Mouse (Mus musculus): Measurements from ENCODE around the gene Pithd1. TPM values are rescaled to one million over a fixed set of nuclear protein-coding genes. Genes with fewer than 3 reads are reported as not detected.
A peak's percentile ranks its signal among the peaks of the same experiment; 100 is the strongest.

Gene Pithd1
- polyA plus RNA-seq (2014; fragmentation: Nextera tagmentation; extraction: Ambion mirVana) = 54.6 and 61.5 TPM in 2 replicates

DNA sequence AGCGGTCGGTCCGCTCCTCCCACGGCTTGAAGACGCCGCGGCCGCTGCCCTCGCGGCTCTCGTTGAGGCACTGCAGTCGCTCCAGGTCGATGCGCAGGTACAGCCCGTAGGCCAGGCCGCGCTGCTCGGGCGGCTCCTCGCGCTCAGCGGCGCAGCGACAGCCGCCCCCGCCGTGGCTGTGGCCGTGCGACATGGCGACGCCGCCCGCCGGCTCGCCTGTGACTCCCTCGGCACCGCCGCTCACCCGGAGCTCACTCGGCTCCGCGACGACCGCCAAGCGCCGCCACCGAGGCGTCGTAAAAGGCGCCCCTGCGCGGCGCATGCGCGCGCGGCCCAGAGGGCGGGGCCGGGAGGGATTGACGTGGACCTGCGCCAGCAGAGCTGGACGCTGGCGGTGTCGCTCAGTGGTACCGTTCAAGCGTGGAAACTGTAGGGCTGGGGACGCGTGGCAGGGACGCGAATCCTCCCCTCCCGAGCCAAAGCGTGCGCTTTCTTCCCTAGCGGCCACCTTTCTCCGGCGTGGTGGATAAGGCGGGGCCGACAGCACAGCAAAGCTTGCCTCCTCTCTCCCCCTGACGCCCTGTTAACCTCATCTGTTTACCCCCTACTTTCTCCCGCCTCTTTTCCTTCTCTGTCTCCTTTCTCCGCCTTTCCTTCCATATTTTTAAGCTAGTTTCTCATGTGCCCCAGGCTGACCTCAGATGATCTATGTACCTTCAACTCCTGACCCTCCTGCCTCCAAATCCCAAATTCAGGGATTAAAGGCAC, at the start of gene Pithd1:
TSS of gene Pithd1 (minus strand) at position 322 of the 768 bp plus-strand sequence.
- Histone ChIP-seq H3K27ac (ENCODE audit: low read depth) (peak within 1 kb of the TSS; percentile 83), H3K4me1 (ENCODE audit: insufficient read depth) (0 out of 2 replicates have a peak, but pooled peaks cover 3% of the 10 kb centered on the region), H3K9ac (peak within 1 kb of the TSS; percentile 95), H3K4me3 (ENCODE audit: low read depth, low read length) (peak within 1 kb of the TSS; percentile 95), H3K27me3 (ENCODE audit: insufficient read depth, low read length) (no peaks in the 10 kb centered on the region), H3K4me2 (peak within 1 kb of the TSS; percentile 81), H3K9me3 (ENCODE audit: low read depth, low read length) (no peaks in the 10 kb centered on the region), H3K36me3 (ENCODE audit: insufficient read depth) (peaks cover 29% of the 10 kb centered on the region)
- DNase-seq (peak; percentile 97), ATAC-seq (ENCODE audit: insufficient read depth) (peak; percentile 92)
- no peak for TF ChIP-seq CTCF (IDR thresholded peaks at IDR 0.05; ENCODE audit: low read depth)
- WGBS = 0% methylated on average over 54 of the region's 81 CpGs

DNA sequence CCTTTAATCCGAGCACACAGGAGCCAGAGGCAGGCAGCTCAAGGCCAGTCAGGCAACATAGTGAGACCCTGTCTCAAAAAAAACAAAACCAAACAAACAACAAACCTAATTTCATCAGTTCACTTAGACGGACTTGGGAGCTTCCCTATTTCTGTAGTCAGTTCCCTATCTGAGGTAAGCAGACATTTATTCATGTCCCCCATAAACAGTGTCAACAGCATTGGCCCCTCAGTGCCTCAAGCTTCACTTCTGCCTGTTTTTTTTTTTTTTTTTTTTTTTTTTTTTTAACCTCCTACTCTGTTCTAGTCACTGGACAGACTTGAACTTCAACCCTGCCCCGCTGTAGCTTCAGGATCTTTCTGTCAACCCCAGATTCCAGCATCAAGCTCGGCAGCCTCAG, 48.0 kb upstream of the Pithd1 start:
- Histone ChIP-seq H3K27ac (ENCODE audit: low read depth) (no peak overlapping the region; the same call in 1 of the 2 replicates), H3K4me3 (ENCODE audit: low read depth, low read length) (no peak overlapping the region), H3K36me3 (ENCODE audit: insufficient read depth) (no peaks in the 10 kb centered on the region), H3K4me2 (no peak overlapping the region), H3K9ac (no peak overlapping the region), H3K9me3 (ENCODE audit: low read depth, low read length) (no peaks in the 10 kb centered on the region), H3K27me3 (ENCODE audit: insufficient read depth, low read length) (no peaks in the 10 kb centered on the region), H3K4me1 (ENCODE audit: insufficient read depth) (no peaks in the 10 kb centered on the region)
- ATAC-seq (ENCODE audit: insufficient read depth) (no peak), DNase-seq (no peak)
- TF ChIP-seq CTCF (IDR thresholded peaks at IDR 0.05; ENCODE audit: low read depth) = no peak
- WGBS = 62% methylated on average over 4 of the region's 4 CpGs

DNA sequence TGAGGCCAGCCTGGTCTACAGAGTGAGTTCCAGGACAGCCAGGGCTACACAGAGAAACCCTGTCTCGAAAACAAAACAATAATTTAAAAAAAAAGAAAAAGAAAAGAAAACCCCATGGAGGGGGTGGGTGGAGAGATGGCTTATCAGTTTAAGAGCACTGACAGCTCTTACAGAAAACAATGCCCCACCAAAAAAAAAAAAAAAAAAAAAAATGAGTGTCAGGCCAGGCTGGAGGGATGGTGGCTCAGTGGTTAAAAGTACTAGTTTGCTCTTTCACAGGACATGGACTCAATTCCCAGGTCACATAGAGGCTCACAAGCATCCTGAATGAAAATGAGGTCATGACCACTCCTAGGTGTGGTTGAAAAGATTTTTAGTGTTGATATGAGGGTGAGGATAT, 46.2 kb upstream of the Pithd1 start:
- no peak for DNase-seq
- no peaks in the 10 kb centered on the region for H3K4me1 ChIP-seq (ENCODE audit: insufficient read depth)
- no peak overlapping the region for H3K4me2 ChIP-seq
- no peak overlapping the region for H3K27ac ChIP-seq (ENCODE audit: low read depth)
- H3K9ac ChIP-seq = no peak overlapping the region
- no peak overlapping the region for H3K4me3 ChIP-seq (ENCODE audit: low read depth, low read length)
- no peaks in the 10 kb centered on the region for H3K9me3 ChIP-seq (ENCODE audit: low read depth, low read length)
- H3K27me3 ChIP-seq (ENCODE audit: insufficient read depth, low read length) = no peaks in the 10 kb centered on the region
- TF ChIP-seq CTCF (IDR thresholded peaks at IDR 0.05; ENCODE audit: low read depth) = no peak
- WGBS = 71% methylated on average over 1 of the region's 1 CpGs
- no peaks in the 10 kb centered on the region for H3K36me3 ChIP-seq (ENCODE audit: insufficient read depth)
- ATAC-seq (ENCODE audit: insufficient read depth) = no peak

DNA sequence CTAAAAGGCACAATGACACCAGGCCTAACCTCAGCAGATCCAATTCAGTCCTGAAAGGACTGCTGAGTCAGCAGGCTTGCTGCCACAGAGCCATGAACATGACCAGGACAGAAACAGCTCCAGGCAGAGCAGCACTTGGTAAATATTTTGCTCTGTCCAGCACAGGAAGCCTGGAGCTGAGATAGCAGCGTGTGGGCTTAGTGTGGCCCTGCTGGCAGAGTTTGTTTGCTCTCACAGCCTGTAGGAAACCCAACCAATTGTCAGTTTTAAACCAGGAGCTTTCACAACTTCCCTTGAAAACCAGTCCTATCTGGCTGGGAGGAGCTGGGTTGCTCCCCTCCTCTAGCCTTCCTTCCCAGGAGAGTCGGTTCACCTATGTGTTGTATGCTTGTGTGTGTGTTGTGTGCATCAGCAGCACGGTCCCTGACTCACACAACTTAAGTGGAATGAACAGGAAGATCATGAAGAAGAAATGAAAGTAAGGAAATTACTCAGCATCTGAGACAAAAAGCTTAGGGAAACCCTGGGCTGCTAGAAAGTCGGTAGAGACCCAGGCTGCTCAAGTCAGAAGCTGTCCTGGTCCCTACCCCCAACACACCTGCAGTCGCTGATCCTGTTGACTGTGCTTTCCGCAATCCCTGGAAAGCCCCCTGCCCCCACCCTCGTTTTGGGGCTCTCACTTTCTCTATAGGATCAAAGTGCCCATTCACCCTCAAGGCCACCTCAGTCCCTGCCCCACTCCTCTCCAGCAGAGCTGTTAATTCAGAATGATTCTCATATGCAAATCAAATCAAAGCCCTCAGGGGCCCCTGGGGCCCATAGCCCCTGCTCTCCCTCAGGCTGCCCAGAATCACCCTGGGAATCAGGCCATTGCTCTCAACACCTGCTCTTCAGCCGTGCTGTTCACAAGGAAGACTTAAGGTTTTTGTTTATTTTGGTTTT, 44.2 kb upstream of the Pithd1 start:
- no peak overlapping the region for H3K9ac ChIP-seq
- H3K36me3 ChIP-seq (ENCODE audit: insufficient read depth) = no peaks in the 10 kb centered on the region
- no peak overlapping the region for H3K4me3 ChIP-seq (ENCODE audit: low read depth, low read length)
- H3K9me3 ChIP-seq (ENCODE audit: low read depth, low read length) = no peaks in the 10 kb centered on the region
- no peaks in the 10 kb centered on the region for H3K27me3 ChIP-seq (ENCODE audit: insufficient read depth, low read length)
- H3K4me1 ChIP-seq (ENCODE audit: insufficient read depth) = no peaks in the 10 kb centered on the region
- H3K27ac ChIP-seq (ENCODE audit: low read depth) = peak overlapping the region; percentile 58; the same call in 1 of the 2 replicates
- no peak for TF ChIP-seq CTCF (IDR thresholded peaks at IDR 0.05; ENCODE audit: low read depth)
- H3K4me2 ChIP-seq = 0 out of 2 replicates have a peak overlapping the region, but pooled peaks have one; percentile 14
- peak; percentile 54 for DNase-seq
- ATAC-seq (ENCODE audit: insufficient read depth) = no peak
- 8% methylated on average over 8 of the region's 8 CpGs for WGBS

DNA sequence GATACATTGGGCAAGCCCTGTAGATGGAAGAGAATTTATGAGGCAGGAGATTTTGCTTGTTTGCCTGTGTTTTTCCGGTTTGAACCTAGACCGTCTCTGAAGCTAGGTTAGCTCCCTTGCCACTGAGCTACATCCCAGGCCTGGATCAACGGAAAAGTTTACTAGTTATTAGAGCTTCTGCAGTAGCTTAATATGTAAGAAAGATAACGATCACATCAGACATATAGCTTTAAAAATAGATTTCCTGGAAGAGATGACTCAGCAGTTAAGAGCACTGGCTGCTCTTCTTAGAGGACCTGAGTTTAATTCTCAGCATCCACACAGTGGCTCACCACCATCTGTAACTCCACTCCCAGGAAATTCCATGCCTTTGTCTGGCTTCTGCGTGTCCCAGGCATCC, 41.6 kb upstream of the Pithd1 start:
- 68% methylated on average over 5 of the region's 5 CpGs for WGBS
- no peak for TF ChIP-seq CTCF (IDR thresholded peaks at IDR 0.05; ENCODE audit: low read depth)
- no peaks in the 10 kb centered on the region for H3K27me3 ChIP-seq (ENCODE audit: insufficient read depth, low read length)

DNA sequence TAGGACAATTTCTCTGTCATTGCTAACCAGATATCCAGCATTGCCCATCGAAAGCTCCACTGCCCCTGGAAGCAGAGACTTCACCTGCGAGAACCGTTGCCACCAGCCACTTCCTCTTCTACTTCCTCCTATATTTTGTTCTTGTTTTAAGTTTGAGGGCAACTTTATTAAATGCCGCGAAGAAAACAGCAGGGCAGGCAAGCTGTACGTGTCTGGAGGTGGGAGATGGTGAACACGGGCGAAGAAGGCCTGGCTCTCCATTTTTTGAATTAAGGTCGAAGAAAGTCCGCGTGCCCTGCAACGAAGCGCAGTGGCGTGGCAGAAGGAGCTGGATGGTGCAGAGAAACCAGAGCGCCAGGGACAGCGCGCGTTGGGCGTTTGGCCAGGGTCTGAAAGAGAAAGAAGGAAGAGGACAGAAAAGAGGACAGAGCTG, 41.1 kb upstream of the Pithd1 start:
- Histone ChIP-seq H3K27ac (ENCODE audit: low read depth) (no peak overlapping the region), H3K4me3 (ENCODE audit: low read depth, low read length) (no peak overlapping the region), H3K4me2 (no peak overlapping the region), H3K36me3 (ENCODE audit: insufficient read depth) (no peaks in the 10 kb centered on the region), H3K9me3 (ENCODE audit: low read depth, low read length) (no peaks in the 10 kb centered on the region), H3K9ac (no peak overlapping the region), H3K4me1 (ENCODE audit: insufficient read depth) (no peaks in the 10 kb centered on the region), H3K27me3 (ENCODE audit: insufficient read depth, low read length) (no peaks in the 10 kb centered on the region)
- no peak for ATAC-seq (ENCODE audit: insufficient read depth)
- WGBS = 80% methylated on average over 19 of the region's 19 CpGs
- DNase-seq = no peak
- no peak for TF ChIP-seq CTCF (IDR thresholded peaks at IDR 0.05; ENCODE audit: low read depth)

More for the DNA sequence above, 41.6 kb upstream of the Pithd1 start:
- Histone ChIP-seq H3K9ac (no peak overlapping the region), H3K36me3 (ENCODE audit: insufficient read depth) (no peaks in the 10 kb centered on the region), H3K27ac (ENCODE audit: low read depth) (no peak overlapping the region), H3K4me1 (ENCODE audit: insufficient read depth) (no peaks in the 10 kb centered on the region), H3K9me3 (ENCODE audit: low read depth, low read length) (no peaks in the 10 kb centered on the region), H3K4me3 (ENCODE audit: low read depth, low read length) (no peak overlapping the region), H3K4me2 (no peak overlapping the region)
- no peak for DNase-seq
- ATAC-seq (ENCODE audit: insufficient read depth) = no peak
